Mouse (Mus musculus) kidney, postnatal 10 days (tissue): ENCODE measurements around the gene D930048N14Rik.
A peak's percentile ranks its signal among the peaks of the same experiment; 100 is the strongest.
"Not testable (repeated sequence)": the region's sequence is repeated elsewhere in the genome, so short reads cannot be mapped to it uniquely, and the experiment has no call there.

Source experiments
- DNase-seq: peaks from one replicate; pipeline ENCODE4 v3.0.0; 2021; ENCODE audit warnings: mixed read lengths

Gene D930048N14Rik

DNA sequence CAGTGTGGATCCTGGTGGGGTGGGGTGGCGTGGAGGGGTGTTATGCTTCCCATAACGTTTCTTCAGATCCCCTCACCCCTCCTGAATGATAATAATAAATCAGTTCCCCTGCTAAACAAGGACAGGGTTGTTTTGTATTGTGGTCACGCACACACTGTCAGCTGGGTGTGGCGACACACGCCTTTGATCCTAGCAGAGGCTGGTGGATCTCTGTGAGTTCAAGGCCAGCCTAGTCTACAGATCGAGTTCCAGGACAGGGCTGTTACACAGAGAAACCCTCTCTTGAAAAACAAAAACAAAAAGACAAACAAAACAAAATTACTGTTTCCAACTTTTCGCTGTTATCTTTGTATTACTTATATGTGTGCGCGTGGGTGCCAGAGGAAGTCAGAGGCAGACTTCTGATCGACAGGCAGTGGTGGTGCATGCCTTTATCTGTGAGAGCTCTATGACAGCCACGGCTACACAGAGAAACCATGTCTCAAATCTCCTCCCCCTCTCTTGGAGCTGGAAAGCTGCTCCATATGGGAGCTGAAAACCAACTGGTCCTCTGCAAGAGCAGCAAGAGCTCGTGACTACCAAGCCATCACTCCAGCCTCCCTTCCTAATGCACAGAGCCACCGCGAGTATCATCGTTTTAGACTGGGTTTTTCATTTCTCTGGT, 21.0 kb upstream of the D930048N14Rik start:
- no peak for DNase-seq

DNA sequence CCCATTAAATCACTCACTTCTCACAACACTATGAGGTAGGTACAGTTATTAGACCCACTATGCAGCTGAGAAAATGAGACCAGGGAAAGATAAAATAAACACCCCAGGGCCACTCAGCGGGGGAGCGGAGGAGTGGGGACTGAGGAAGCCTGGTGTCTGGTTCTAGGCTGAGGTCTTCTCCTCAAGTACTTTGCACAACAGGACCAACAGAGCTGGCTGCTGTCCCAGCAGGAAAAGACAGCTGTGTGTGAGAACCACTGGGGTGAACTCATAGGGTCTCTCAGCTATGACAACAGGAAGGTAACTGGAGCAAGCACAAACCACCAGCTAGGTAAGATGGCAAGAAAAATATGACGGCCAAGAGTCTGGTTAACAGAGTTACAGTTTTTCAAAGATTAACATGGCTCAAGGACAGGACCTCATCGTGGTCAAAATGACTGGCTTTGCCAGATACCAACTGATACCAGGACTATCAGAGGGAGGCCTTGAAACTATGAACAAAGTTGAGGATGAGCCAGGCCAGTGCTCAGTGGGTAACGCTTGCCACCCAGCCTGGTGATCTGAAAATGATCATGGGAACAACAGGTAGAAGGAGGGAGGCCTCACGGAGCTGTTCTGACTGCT, 18.5 kb upstream of the D930048N14Rik start:
- DNase-seq: peak; percentile 47

DNA sequence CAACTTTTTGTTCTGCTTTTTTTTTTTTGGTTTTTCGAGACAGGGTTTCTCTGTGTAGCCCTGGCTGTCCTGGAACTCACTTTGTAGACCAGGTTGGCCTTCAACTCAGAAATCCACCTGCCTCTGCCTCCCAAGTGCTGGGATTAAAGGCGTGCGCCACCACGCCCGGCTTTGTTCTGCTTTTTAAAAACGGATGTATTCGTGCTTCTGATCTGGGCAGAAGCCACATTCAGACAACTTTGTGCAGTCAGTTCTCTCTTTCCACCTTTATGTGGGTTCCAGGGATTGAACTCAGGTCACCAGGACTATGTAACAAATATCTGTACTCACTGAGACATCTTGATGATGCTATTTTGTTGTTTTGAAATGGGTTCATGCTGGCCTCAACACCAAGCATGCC, 17.6 kb upstream of the D930048N14Rik start:
- not testable (repeated sequence) for DNase-seq

DNA sequence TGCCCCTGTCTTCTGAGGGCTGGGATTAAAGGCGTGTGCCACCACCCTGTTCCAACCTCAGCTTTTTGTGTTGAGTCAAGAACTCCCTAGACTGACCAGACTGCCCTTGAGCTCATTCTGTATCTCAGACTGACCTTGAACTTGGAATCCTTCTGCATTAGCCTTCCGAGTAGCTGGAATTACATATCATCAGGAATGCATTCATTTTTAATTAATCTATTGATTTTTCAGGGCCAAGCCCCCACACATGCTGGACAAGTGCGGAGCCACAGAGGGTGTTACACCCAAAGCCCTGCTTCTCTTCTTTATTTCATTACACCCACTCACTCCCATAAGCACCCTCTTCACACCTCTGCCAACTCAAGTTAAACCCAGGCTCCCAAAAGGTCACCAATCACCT, 17.0 kb upstream of the D930048N14Rik start:
- no peak for DNase-seq

DNA sequence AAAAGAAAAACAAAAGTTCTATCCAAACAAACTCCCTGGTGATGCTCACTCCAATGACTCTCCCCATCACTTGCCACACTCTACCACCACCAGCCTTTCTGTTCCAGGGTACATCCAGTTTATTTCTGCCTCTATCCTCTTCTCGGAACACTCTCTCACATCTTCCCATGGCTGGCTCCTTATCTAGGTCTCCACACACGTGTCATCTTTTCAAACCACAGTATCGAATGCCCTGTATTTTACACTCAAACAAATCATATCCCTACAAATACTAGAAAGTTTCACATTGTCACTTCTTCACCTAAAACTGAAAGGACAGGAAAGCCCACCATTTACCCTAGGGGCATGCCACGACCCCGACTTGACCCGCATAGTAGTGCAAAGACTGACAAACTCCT, 15.6 kb upstream of the D930048N14Rik start:
- DNase-seq: no peak

DNA sequence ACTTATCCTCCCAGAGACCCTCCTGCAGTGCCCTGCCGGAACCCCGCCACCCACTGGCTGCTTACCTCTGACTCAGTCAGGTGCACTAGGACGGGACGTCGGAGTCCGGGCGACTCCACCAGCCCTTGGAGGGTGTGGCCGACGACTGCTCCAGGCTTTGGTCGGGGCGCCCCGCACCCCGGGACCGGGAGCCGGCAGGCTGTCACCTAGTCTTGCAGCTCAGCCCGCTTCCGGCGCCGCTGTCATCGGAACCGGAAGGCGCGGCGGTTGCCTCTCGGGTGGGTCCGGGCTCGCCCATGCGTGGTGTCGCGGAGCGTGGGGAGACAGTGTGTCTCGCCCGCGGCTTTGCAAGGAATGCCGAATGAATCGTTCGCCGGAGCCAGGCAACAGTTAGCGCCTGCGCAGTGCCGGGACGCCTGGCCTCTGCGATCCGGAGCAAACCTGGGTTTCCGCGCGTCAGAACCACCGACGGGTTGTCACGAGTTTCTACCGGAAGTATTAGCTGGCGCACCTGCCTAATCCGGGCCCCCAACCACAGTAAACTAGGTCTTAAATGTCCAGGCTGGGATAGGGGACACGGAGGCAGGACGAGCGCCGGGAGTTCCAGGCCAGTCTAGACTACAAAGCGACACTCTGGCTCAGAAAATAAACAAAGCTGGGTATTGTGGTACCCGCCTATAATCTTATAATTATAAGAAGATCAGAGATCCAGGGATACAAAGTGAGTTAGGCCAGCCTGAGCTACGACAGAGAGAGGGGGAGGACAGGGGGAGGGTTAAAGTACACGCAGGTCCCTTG, 15.0 kb upstream of the D930048N14Rik start, which contains the start of gene Rmnd5b:
TSS of gene Rmnd5b (minus strand) at position 372 of the 798 bp plus-strand sequence.
- peak; percentile 91 for DNase-seq

DNA sequence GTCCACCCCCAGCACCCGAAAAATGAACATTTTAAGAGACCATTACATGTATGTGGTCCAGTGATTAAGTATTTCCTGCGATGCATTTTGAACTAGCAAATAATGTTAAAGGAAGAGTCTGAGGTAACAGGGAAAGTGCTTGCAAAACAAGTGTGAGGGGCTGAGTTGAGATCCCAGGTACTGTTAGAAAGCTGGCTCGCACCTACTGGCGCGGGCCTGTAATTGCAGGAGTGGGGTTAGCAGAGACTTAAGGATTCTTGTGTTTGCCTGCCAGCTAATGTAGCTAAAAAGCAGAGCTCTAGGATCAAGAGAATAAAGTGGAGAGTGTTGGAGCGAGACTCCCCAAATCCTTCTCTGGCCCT, 14.4 kb upstream of the D930048N14Rik start:
- peak; percentile 78 for DNase-seq

DNA sequence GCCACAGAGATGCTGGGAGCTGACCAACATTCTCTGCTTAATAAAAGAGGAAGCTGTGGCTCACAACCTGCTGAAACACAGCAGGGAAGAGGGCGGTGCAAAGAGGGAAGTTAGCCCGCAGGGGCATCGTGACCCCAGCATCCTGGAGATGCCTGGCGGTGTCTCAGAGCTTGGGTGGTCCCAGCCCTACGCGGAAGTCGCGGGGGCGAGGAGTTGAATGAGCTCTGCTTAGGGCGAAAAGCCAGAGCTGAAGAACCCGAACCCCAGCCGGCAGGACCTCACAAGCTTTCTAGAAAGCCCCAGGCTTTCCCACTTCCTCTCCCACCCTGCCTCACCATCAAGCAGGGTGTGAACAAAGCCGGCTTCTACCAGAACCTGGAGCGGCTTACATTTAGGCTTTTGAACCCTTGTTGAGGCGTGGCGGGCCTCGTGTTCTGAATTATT, 12.8 kb upstream of the D930048N14Rik start:
- peak; percentile 73 for DNase-seq

DNA sequence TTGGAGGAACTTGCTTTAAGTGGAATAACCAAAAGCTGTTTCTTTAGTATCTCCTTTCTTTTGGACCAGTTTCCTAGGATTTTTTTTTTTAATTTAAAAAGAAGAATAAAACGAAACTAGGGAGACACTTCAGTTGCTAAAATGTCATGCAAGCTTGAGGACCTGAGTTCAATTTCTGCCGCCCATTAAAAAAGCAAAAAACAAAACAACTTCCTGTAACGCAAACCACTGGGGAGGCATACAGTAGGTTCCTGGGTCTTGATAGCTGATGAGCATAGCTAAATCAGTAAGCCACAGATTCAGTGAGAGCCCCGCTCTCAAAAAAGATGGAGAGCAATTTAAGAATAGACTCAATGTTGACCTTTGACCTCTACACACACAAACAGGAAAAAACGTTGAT, 12.3 kb upstream of the D930048N14Rik start:
- DNase-seq: no peak

DNA sequence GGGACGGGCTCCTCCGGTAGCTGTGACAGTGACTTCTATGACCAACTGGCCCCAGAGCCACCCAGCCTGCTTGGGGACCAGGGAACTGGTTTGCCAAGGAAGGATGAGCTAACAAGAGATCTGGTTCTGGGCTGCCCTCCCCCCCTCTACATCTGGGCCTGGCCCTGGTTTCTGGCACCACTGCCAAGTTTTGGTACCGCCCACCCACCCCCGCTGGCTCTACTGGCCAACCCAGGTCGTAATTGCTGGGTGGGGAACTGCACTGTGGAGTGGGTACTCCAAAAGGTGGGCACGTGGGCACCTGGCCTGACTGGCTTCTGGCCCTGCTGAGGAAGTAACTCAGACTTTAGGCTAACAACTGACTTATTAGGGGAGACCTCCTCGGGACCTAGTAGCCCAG, 10.0 kb upstream of the D930048N14Rik start:
- peak; percentile 53 for DNase-seq

DNA sequence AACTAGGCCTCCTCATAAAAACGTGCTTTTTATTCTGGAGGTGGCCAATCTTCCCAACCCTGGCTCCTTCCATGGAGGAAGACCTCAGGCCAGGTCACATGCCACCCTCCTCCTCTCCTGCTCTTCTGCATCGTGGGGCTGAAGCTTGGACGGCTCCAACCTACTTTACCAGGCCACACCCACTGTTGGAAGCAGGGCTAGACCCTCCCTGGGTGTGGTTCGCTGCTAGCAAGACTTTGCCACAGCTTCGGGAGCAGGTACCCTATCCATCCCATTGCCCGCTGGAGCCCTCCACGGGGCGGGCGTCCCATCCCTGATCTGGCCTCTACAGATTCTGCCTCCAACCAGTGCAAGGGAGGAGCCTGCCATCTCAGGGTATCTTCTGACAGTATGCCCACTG, 7.6 kb upstream of the D930048N14Rik start:
- no peak for DNase-seq

DNA sequence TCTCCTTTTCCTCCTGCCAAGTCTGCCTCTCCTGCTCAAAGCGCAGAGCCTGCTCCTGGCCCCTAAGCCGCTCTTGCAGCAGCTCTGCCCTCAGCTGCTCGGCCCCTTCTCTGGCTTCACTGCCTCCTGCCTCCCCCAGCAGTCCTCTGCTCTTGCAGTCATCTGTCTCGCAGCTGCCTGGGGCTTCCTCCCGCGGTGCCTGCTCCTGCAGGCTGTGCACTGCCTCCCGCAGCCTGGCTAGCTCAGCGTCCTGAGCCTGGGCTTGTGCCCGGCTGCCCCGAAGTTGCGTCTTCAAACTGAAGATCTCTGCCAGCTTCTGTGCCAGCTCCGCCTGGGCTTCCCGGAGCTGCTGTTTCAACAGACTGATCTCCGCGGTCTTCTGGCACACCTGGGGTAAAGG, 7.0 kb upstream of the D930048N14Rik start:
- no peak for DNase-seq

DNA sequence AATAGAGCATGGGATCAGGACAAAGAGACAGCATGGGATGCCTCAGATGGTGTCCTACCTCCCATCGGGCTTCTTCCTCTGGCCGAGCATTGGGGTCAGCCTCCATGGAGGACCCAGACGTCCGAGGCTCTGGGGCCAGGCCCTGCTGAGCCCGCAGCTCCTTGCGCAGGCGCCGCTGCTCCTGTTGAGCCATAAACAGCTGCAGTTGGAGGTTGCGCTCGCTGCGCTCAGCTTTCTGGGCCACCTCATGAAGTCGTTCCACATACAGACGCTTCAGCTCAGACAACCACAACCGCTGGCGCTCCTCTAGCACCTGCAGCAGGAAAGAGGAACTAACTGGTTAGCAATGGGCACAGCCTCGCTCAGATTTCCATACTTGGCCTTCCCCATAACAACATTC, 6.5 kb upstream of the D930048N14Rik start:
- no peak for DNase-seq

DNA sequence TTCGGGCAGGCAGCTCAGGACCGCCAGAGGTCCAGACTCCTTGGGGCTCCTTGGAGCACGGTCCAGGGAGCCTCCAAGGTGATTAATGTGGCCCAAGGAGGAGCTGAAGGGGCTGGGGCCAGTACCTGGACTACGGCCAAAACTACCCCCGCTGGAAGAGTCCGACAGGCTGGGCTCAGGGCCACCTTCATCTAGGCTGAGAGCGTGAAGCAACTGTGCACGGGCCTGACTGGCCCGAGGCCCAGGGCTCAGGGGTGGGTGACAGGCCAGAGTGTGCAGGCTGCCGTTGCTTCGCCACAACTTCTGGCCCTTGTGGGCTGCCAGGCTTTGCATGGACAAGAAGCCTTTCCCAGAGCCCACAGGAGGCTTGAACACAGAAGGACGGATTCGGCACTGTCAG, 5.5 kb upstream of the D930048N14Rik start:
- DNase-seq: peak; percentile 42

DNA sequence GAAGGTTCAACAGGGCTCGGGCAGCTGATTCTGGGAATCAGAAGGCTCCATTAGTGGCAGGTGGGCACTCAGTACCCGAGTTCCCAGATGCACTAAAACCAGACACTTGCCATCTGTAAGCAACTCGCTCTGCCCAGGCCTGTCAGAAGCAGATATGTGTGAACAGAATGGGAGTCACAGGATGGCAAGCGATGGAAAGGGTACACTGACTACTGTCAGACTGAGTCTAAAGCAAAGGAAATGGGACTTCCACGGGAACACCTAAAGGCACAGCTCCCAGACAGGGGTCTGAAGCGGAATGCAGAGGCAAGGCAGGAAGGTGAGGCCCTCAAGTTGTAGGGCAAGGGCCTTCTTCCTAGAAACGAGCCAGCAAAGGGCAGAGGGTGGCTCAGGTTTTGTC, 4.5 kb upstream of the D930048N14Rik start:
- DNase-seq: no peak

DNA sequence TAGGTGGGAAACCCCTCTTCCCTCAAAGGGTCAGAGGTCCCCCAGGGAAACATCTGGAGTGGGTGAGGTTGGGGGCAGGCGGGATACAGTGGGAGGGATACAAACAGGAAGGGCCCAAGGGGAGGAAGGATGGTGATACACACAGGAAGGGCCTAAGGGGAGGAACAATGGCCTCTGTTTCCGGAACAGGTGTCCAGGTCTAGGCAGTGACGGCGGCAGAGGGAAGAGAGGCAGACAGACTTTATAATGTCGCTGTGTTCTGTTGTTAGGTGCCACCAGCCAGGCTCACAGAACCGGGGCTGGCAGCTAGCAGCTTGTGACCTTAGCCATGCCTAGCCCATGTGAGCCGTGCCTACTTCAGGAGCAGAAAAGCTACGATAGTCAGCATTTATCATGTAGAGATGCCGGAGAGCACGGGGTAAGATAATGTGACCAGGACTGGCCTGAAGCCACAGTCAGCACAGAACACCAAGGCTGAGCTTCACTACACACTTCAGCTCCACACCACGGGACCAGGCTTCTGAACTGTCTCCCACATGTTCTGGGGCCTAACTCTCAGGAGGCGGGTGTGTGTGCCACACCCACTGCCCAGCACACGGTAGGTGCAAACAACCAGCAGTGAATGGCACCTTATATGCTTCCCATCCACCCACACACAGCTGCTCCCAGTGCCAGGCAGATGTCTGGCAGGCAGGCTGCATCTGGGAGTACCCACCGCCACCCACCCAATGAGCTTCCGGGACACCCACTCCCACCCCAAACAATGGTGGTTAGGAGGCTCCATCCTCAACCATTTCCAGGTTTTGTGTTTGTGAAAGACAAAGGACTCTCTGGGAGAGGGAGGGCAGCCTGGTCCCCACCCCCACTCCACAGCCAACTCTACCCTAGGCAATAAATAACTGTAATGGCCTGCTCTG, 3.7 kb upstream of the D930048N14Rik start:
- DNase-seq: peak; percentile 68

DNA sequence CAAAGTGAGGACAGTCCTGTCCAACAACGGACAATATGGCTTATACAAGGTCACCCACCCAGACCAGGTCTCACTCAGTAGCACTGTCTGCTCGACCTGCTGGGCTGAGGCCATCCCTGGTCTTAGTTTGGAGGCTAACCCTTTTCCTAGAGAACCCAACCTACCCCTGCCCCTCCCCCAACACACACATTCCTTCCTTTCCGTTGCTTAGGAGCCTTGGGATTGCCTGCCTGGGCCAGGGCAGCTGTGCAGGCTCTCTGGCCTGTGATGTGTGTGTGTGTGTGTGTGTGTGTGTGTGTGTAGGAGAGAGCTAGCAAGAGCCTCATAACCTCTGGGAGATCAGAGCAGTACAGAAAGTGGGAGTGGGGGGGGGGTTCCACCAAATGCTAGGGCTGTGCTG, 2.2 kb upstream of the D930048N14Rik start:
- DNase-seq: peak; percentile 72

DNA sequence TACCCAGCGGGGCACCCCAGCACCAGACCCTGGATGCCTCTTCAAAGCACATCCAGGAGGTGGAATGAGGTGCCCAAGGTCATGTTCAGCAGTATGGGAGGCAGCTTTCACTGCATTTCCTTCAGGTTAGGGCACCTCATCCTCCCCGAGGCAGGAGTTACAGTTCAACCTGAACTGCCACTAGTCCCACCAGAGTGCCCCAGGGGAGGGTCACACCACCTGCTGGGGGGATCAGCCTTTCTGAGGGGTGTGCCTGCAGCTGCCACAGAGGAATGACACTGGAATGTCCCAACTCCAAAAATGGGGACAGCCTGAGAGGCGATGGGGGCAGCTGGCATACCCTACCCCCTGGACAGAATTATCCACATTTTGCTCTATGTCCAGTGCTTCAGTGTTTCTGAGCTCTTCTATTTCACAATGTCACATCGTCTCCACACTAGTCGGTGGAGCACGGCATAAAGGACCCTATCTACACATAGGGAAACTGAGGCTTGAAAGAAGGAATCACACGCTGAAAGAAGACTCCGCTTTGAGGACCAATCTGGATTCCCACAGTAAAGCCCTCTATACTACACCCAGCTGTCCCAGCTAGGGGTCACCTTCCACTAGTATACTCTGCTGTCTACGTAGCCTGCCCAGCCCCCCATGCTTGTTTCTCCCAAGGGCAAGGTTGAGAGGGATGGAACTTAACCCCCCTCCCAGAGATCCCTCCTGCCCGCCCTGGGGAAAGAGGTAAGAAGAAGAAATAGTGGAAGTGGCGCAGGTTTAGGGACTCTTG, 1.5 kb upstream of the D930048N14Rik start:
- peak; percentile 17 for DNase-seq

DNA sequence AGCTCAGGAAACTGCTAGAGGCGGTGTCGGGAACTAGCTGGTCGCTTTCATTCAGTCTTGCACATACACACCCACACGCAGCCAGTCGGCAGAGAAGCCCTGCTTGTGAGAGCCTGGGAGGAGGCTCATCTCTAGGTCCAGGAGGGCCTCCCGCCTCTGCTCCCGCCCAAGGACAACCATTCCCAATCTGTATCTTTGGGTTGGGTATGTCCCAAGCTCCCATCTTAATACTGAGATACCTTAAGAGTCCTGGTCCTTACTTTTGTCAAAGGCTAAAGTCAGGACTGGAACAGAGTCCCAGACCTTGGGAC, 910 bp upstream of the D930048N14Rik start:
- peak; percentile 37 for DNase-seq

DNA sequence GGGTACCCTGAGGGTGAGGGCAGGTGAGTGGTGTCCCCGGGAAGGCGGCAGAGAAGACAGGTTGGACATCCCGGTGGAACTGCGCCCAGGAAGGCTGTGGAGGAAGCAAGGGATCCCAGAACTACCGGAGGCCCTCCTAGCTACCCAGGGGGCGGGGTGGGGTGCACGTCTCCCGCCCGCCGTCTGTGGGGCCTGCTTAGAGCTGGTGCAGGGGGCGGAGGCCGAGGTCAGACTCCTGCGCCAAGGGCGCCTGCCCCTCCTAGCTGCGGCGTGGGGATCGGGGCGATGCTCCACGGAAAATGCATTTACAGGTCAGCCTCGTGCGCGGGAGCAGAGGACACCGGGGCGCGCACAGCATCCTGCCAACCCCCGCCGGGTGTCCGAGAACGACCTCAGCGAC, 493 bp upstream of the D930048N14Rik start:
- peak; percentile 51 for DNase-seq

DNA sequence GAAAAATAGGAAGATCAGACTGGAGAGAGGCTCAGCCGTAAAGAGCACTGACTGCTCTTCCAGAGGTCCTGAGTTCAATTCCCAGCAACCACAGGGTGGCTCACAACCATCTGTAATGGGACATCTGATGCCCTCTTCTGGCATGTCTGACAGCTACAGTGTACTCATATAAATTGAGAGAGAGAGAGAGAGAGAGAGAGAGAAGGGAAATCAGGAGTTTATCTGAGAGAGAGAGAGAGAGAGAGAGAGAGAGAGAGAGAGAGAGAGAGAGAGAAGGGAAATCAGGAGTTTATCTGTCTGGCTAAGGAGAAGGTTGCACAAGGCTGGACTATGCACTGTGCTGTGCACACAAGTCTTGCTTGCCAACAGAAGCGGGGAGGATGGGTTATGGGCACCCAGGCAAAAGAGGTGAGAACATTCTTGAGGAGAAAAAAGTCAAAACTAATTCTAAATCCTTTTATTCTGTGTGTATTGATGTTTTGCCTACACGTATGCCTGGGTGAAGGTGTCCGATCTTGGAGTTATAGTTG, 2.2 kb downstream of the D930048N14Rik start:
- no peak for DNase-seq

DNA sequence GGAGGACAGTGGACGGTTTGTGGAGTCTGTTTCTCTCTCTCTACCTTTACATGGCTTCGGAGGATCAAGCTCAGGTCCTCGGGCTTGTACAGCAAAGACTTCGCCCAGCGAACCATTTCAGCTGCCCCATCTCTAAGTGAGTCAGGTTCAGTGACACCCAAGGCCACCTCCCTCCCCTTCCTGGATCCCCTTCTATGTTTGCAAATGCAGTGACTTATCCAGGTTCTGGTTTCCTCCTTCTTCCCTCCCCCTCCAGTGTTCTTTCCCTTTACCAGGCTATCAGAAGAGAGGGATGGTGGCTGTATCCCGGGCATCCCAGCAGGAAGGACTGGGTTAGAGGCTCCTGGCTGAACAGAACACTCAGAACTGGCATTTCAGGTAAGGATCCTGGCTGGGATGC, 3.0 kb downstream of the D930048N14Rik start:
- no peak for DNase-seq
